Mouse (Mus musculus): Measurements from ENCODE around the gene Srpk2.
"Not testable (repeated sequence)": the region's sequence is repeated elsewhere in the genome, so short reads cannot be mapped to it uniquely, and the experiment has no call there.

Srpk2 gene

GRCm38 (mm10) chr5:23599750-23600537 lies 84.5 kb downstream of the Srpk2 start:
- no peak for DNase-seq

GRCm38 (mm10) chr5:23599171-23599570 lies 85.2 kb downstream of the Srpk2 start:
- no peak for DNase-seq

GRCm38 (mm10) chr5:23598491-23598890 lies 85.9 kb downstream of the Srpk2 start:
- DNase-seq, result no peak

GRCm38 (mm10) chr5:23597999-23598398 lies 86.4 kb downstream of the Srpk2 start:
- DNase-seq, result no peak

- no peak for DNase-seq
Measured at GRCm38 (mm10) chr5:23597260-23597864, 87.1 kb downstream of the Srpk2 start.

GRCm38 (mm10) chr5:23596326-23596965 lies 88.0 kb downstream of the Srpk2 start:
- no peak for DNase-seq

- not testable (repeated sequence) for DNase-seq
Measured at GRCm38 (mm10) chr5:23590298-23590697, 94.1 kb downstream of the Srpk2 start.

GRCm38 (mm10) chr5:23587614-23588013 lies 96.8 kb downstream of the Srpk2 start:
- DNase-seq, result no peak

- no peak for DNase-seq
Measured at GRCm38 (mm10) chr5:23586531-23587453, 97.6 kb downstream of the Srpk2 start.

GRCm38 (mm10) chr5:23581484-23582060 lies 102.8 kb downstream of the Srpk2 start:
- no peak for DNase-seq

GRCm38 (mm10) chr5:23579120-23579880 lies 105.1 kb downstream of the Srpk2 start:
- no peak for DNase-seq

- no peak for DNase-seq
Measured at GRCm38 (mm10) chr5:23578322-23578957, 106.0 kb downstream of the Srpk2 start.

GRCm38 (mm10) chr5:23577847-23578246 lies 106.6 kb downstream of the Srpk2 start:
- DNase-seq, result no peak

- DNase-seq, result no peak
Measured at GRCm38 (mm10) chr5:23576336-23577094, 107.9 kb downstream of the Srpk2 start.

GRCm38 (mm10) chr5:23573942-23574341 lies 110.5 kb downstream of the Srpk2 start:
- no peak for DNase-seq

- DNase-seq, result no peak
Measured at GRCm38 (mm10) chr5:23568188-23568587, 116.2 kb downstream of the Srpk2 start.

- no peak for DNase-seq
Measured at GRCm38 (mm10) chr5:23566382-23566781, 118.0 kb downstream of the Srpk2 start.

- no peak for DNase-seq
Measured at GRCm38 (mm10) chr5:23562278-23563060, 121.9 kb downstream of the Srpk2 start.

- DNase-seq, result no peak
Measured at GRCm38 (mm10) chr5:23561227-23561626, 123.2 kb downstream of the Srpk2 start.

- no peak for DNase-seq
Measured at GRCm38 (mm10) chr5:23560171-23560570, 124.2 kb downstream of the Srpk2 start.
